Comparison of ENCODE assay signal across 9 mouse cellular contexts in genomic region chr2:25241438-25241775, GRCm38 (mm10). TPM values are rescaled to one million over a fixed set of nuclear protein-coding genes. Genes with fewer than 3 reads are reported as not detected.
DNase-seq lines count a peak whose midpoint lies in the region; ATAC-seq lines count a peak whose summit lies in the region.
"Had no signal": no experiment of that assay in that cellular context is flagged by ENCODE, and none has a peak within 500 bp of the region (broad histone marks: within the 10 kb centered on the region; RNA-seq: fewer than 3 reads in every experiment).

No protein-coding gene starts in this region.

- peak overlapping the region; percentile 60 for H3K4me3 ChIP-seq in lung, embryonic 16.5 days (ENCODE audit: low read length)
- peak overlapping the region; percentile 56 for H3K4me3 ChIP-seq in embryonic facial prominence, embryonic 15.5 days (replicated peaks)
- H3K4me3 ChIP-seq in limb, embryonic 12.5 days (replicated peaks) = peak overlapping the region; percentile 56
- H3K4me3 ChIP-seq in stomach, embryonic 14.5 days (ENCODE audit: low read depth, low read length) = peak overlapping the region; percentile 41

- no peak overlapping the region for H3K27ac ChIP-seq in lung, embryonic 16.5 days (ENCODE audit: low read length)
- peak overlapping the region; percentile 81 for H3K27ac ChIP-seq in embryonic facial prominence, embryonic 15.5 days (replicated peaks)
- H3K27ac ChIP-seq in limb, embryonic 12.5 days = no peak overlapping the region
- no peak overlapping the region for H3K27ac ChIP-seq in stomach, embryonic 14.5 days (ENCODE audit: low read length)

- no peaks in the 10 kb centered on the region for H3K9me3 ChIP-seq in lung, embryonic 16.5 days (ENCODE audit: control insufficient read depth, low read length)
- no peaks in the 10 kb centered on the region for H3K9me3 ChIP-seq in embryonic facial prominence, embryonic 15.5 days (replicated peaks)
- no peaks in the 10 kb centered on the region for H3K9me3 ChIP-seq in limb, embryonic 12.5 days
- H3K9me3 ChIP-seq in stomach, embryonic 14.5 days (ENCODE audit: control insufficient read depth, low read depth, low read length) = no peaks in the 10 kb centered on the region

- H3K27me3 ChIP-seq in lung, embryonic 16.5 days (ENCODE audit: control insufficient read depth, insufficient read depth, low read depth, low read length) = peaks cover 19% of the 10 kb centered on the region
- peaks cover 24% of the 10 kb centered on the region for H3K27me3 ChIP-seq in embryonic facial prominence, embryonic 15.5 days
- peaks cover 59% of the 10 kb centered on the region for H3K27me3 ChIP-seq in limb, embryonic 12.5 days
- H3K27me3 ChIP-seq in stomach, embryonic 14.5 days (ENCODE audit: control insufficient read depth, insufficient read depth, low read length) = 0 out of 2 replicates have a peak, but pooled peaks cover 11% of the 10 kb centered on the region

- peak overlapping the region; percentile 66 for H3K9ac ChIP-seq in lung, embryonic 16.5 days (ENCODE audit: low read length)
- H3K9ac ChIP-seq in embryonic facial prominence, embryonic 15.5 days = no peak overlapping the region
- 0 out of 2 replicates have a peak overlapping the region, but pooled peaks have one; percentile 67 for H3K9ac ChIP-seq in limb, embryonic 12.5 days (replicated peaks)
- H3K9ac ChIP-seq in stomach, embryonic 14.5 days (replicated peaks; ENCODE audit: low read depth, low read length) = no peak overlapping the region

- peak overlapping the region; percentile 96 for H3K4me2 ChIP-seq in lung, embryonic 16.5 days (ENCODE audit: low read depth, low read length)
- peak overlapping the region; percentile 94 for H3K4me2 ChIP-seq in embryonic facial prominence, embryonic 15.5 days (replicated peaks)
- H3K4me2 ChIP-seq in limb, embryonic 12.5 days = peak overlapping the region; percentile 96
- peak overlapping the region; percentile 97 for H3K4me2 ChIP-seq in stomach, embryonic 14.5 days (replicated peaks; ENCODE audit: low read depth, low read length)

- 13% methylated on average over 6 of the region's 6 CpGs for WGBS in lung, embryonic 16.5 days
- 7% methylated on average over 6 of the region's 6 CpGs for WGBS in embryonic facial prominence, embryonic 15.5 days
- 14% methylated on average over 6 of the region's 6 CpGs for WGBS in limb, embryonic 12.5 days
- WGBS in stomach, embryonic 14.5 days = 21% methylated on average over 6 of the region's 6 CpGs

- H3K4me1 ChIP-seq in lung, embryonic 16.5 days (replicated peaks; ENCODE audit: control insufficient read depth, insufficient read depth, low read length) = peaks cover 8% of the 10 kb centered on the region
- H3K4me1 ChIP-seq in embryonic facial prominence, embryonic 15.5 days = peaks cover 29% of the 10 kb centered on the region
- peaks cover 24% of the 10 kb centered on the region for H3K4me1 ChIP-seq in limb, embryonic 12.5 days (replicated peaks)
- peaks cover 18% of the 10 kb centered on the region; the same call in 1 of the 2 replicates for H3K4me1 ChIP-seq in stomach, embryonic 14.5 days (ENCODE audit: control insufficient read depth, insufficient read depth, low read length)

- peak; percentile 15 for ATAC-seq in lung, embryonic 16.5 days (ENCODE audit: low read depth)
- ATAC-seq in embryonic facial prominence, embryonic 15.5 days (ENCODE audit: insufficient number of reproducible peaks, low FRiP score, low TSS enrichment, low read depth) = peak; percentile 41
- peak; percentile 28; the same call in 1 of the 2 replicates for ATAC-seq in limb, embryonic 12.5 days (ENCODE audit: insufficient number of reproducible peaks, insufficient read depth, low FRiP score, low TSS enrichment, low read depth)
- no peak for ATAC-seq in stomach, embryonic 14.5 days (ENCODE audit: insufficient number of reproducible peaks, insufficient read depth, low FRiP score, low read depth)

- H3K36me3 ChIP-seq in lung, embryonic 16.5 days (ENCODE audit: control insufficient read depth, insufficient read depth, low read length) = no peaks in the 10 kb centered on the region
- H3K36me3 ChIP-seq in embryonic facial prominence, embryonic 15.5 days = peaks cover 11% of the 10 kb centered on the region; the same call in 1 of the 2 replicates
- peaks cover 14% of the 10 kb centered on the region; the same call in 1 of the 2 replicates for H3K36me3 ChIP-seq in limb, embryonic 12.5 days
- H3K36me3 ChIP-seq in stomach, embryonic 14.5 days (ENCODE audit: control insufficient read depth, insufficient read depth, low read length) = no peaks in the 10 kb centered on the region; the same call in 1 of the 2 replicates

- DNase-seq in lung, postnatal 36 days = no peak
- no peak for DNase-seq in embryo, embryonic 9.5 days (ENCODE audit: extremely low spot score)
- no peak for DNase-seq in urinary bladder, adult 2 months (ENCODE audit: low spot score)
- no peak for DNase-seq in embryo, embryonic 11 days

RNA-seq across cellular contexts. Expression of gene Rnf208, which starts 0.6 kb away (rescaled TPM):
- polyA plus RNA-seq in lung, embryonic 16.5 days (2015; fragmentation: Nextera tagmentation; extraction: Ambion mirVana) = 8.3 and 9.1 TPM in 2 replicates
- 18.4 and 22.9 TPM in 2 replicates for polyA plus RNA-seq in embryonic facial prominence, embryonic 15.5 days (2015; fragmentation: Nextera tagmentation; extraction: Ambion mirVana)
- polyA plus RNA-seq in limb, embryonic 12.5 days (2016; fragmentation: Nextera tagmentation; extraction: Ambion mirVana) = 6.5 and 7.2 TPM in 2 replicates
- polyA plus RNA-seq in stomach, embryonic 14.5 days (2014; fragmentation: Nextera tagmentation; extraction: Ambion mirVana) = 10.9 and 11.9 TPM in 2 replicates
- polyA plus RNA-seq in urinary bladder, adult 2 months (2012; rRNA removed) = 12.9 and 14.1 TPM in 2 replicates

RNA-seq across cellular contexts. Expression of gene Cysrt1, which starts 0.8 kb away (rescaled TPM):
- 0.67 TPM in 1 of 2 replicates, not detected in the other for polyA plus RNA-seq in lung, embryonic 16.5 days (2015; fragmentation: Nextera tagmentation; extraction: Ambion mirVana)
- polyA plus RNA-seq in embryonic facial prominence, embryonic 15.5 days (2015; fragmentation: Nextera tagmentation; extraction: Ambion mirVana) = 53.3 and 54.0 TPM in 2 replicates
- polyA plus RNA-seq in limb, embryonic 12.5 days (2016; fragmentation: Nextera tagmentation; extraction: Ambion mirVana) = 0.26 TPM in 1 of 2 replicates, not detected in the other
- polyA plus RNA-seq in stomach, embryonic 14.5 days (2014; fragmentation: Nextera tagmentation; extraction: Ambion mirVana) = 0.49 and 1.0 TPM in 2 replicates
- polyA plus RNA-seq in urinary bladder, adult 2 months (2012; rRNA removed) = 2.0 and 2.5 TPM in 2 replicates

RNA-seq across cellular contexts. Expression of gene Rnf224, which starts 4.8 kb away (rescaled TPM):
- not detected in 2 replicates for polyA plus RNA-seq in lung, embryonic 16.5 days (2015; fragmentation: Nextera tagmentation; extraction: Ambion mirVana)
- 0.20 and 0.24 TPM in 2 replicates for polyA plus RNA-seq in embryonic facial prominence, embryonic 15.5 days (2015; fragmentation: Nextera tagmentation; extraction: Ambion mirVana)
- polyA plus RNA-seq in limb, embryonic 12.5 days (2016; fragmentation: Nextera tagmentation; extraction: Ambion mirVana) = not detected in 2 replicates
- not detected in 2 replicates for polyA plus RNA-seq in stomach, embryonic 14.5 days (2014; fragmentation: Nextera tagmentation; extraction: Ambion mirVana)
- 0.13 and 0.19 TPM in 2 replicates for polyA plus RNA-seq in urinary bladder, adult 2 months (2012; rRNA removed)
- polyA plus RNA-seq: large intestine, adult 2 months had no signal

RNA-seq across cellular contexts. Expression of gene AL732309.1, which starts 5.3 kb away (rescaled TPM):
- 4.5 and 5.9 TPM in 2 replicates for polyA plus RNA-seq in lung, embryonic 16.5 days (2015; fragmentation: Nextera tagmentation; extraction: Ambion mirVana)
- polyA plus RNA-seq in embryonic facial prominence, embryonic 15.5 days (2015; fragmentation: Nextera tagmentation; extraction: Ambion mirVana) = 8.2 and 9.4 TPM in 2 replicates
- polyA plus RNA-seq in limb, embryonic 12.5 days (2016; fragmentation: Nextera tagmentation; extraction: Ambion mirVana) = 5.5 and 5.7 TPM in 2 replicates
- 5.9 and 8.5 TPM in 2 replicates for polyA plus RNA-seq in stomach, embryonic 14.5 days (2014; fragmentation: Nextera tagmentation; extraction: Ambion mirVana)
- 21.0 and 23.8 TPM in 2 replicates for polyA plus RNA-seq in urinary bladder, adult 2 months (2012; rRNA removed)

RNA-seq across cellular contexts. Expression of gene Slc34a3, which starts 7.2 kb away (rescaled TPM):
- not detected in 2 replicates for polyA plus RNA-seq in lung, embryonic 16.5 days (2015; fragmentation: Nextera tagmentation; extraction: Ambion mirVana)
- polyA plus RNA-seq in embryonic facial prominence, embryonic 15.5 days (2015; fragmentation: Nextera tagmentation; extraction: Ambion mirVana) = not detected in 2 replicates
- polyA plus RNA-seq in limb, embryonic 12.5 days (2016; fragmentation: Nextera tagmentation; extraction: Ambion mirVana) = not detected in 2 replicates
- 0.14 TPM in 1 of 2 replicates, not detected in the other for polyA plus RNA-seq in stomach, embryonic 14.5 days (2014; fragmentation: Nextera tagmentation; extraction: Ambion mirVana)
- 0.03 TPM in 1 of 2 replicates, not detected in the other for polyA plus RNA-seq in urinary bladder, adult 2 months (2012; rRNA removed)

Comparison
In these comparisons a context has a peak if more than half of its experiments do, and no peak if none do; other contexts are left out.
1. H3K9ac ChIP-seq: peak in lung, embryonic 16.5 days (single experiment) and limb, embryonic 12.5 days (single experiment); none in embryonic facial prominence, embryonic 15.5 days (single experiment) and stomach, embryonic 14.5 days (single experiment).
2. RNA of gene Cysrt1, which starts 0.8 kb away (polyA plus RNA-seq): 53.3 to 54.0 TPM in embryonic facial prominence, embryonic 15.5 days; 2.0 to 2.5 TPM in urinary bladder, adult 2 months, 0.49 to 1.0 TPM in stomach, embryonic 14.5 days, 0.26 TPM in limb, embryonic 12.5 days and 0.67 TPM in lung, embryonic 16.5 days; every median in the first group is over 10 times any median in the second.
3. Peak in every context shown above with its lines, with median percentiles within 50 percentile points of each other: H3K4me2 ChIP-seq and H3K4me3 ChIP-seq.